In the genomic region with DNA sequence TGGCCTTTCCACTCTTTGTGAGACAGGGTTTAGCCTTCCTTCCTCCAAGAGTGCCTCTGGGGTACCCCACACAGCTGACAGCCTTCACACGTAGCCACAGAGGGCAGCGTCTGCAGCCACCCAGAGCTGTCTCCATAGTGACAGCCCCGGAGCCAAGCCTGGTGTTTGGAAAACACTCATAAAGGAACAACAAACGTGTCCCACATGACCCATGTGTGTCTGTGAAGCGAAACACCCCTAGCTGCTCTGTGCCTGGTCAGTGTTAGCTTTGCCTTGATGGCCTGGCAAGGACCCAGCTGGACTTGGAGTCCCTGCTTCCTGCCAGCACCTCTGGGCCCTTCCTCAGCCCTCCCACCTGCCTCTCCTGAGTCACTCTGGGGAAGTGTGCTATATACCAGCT, we compare ENCODE assay signal across 8 mouse cellular contexts.
DNase-seq lines count a peak whose midpoint lies in the region; ATAC-seq lines count a peak whose summit lies in the region.

No protein-coding gene starts in this region.

- H3K27ac ChIP-seq in embryonic facial prominence, embryonic 13.5 days, result 0 out of 2 replicates have a peak overlapping the region, but pooled peaks have one; percentile 16
- peak overlapping the region; percentile 61 for H3K27ac ChIP-seq in neural tube, embryonic 14.5 days (ENCODE audit: low read depth, low read length)

- ATAC-seq in embryonic facial prominence, embryonic 13.5 days (ENCODE audit: insufficient number of reproducible peaks, insufficient read depth, low FRiP score, low TSS enrichment, low read depth), result no peak
- peak; percentile 66 for ATAC-seq in neural tube, embryonic 14.5 days (ENCODE audit: low read depth)
- no peak for ATAC-seq in CD4-positive, CD25-positive, alpha-beta regulatory T cell, adult 4 months

- no peaks in the 10 kb centered on the region for H3K36me3 ChIP-seq in embryonic facial prominence, embryonic 13.5 days
- no peaks in the 10 kb centered on the region for H3K36me3 ChIP-seq in neural tube, embryonic 14.5 days (ENCODE audit: control insufficient read depth, insufficient read depth, low read length)

- H3K27me3 ChIP-seq in embryonic facial prominence, embryonic 13.5 days, result no peaks in the 10 kb centered on the region
- H3K27me3 ChIP-seq in neural tube, embryonic 14.5 days (ENCODE audit: control insufficient read depth, insufficient read depth, low read length), result no peaks in the 10 kb centered on the region

- H3K9ac ChIP-seq in embryonic facial prominence, embryonic 13.5 days, result no peak overlapping the region
- H3K9ac ChIP-seq in neural tube, embryonic 14.5 days (replicated peaks; ENCODE audit: low read depth, low read length), result no peak overlapping the region

- 26% methylated on average over 5 of the region's 5 CpGs for WGBS in embryonic facial prominence, embryonic 13.5 days
- 10% methylated on average over 5 of the region's 5 CpGs for WGBS in neural tube, embryonic 14.5 days

- no peaks in the 10 kb centered on the region for H3K9me3 ChIP-seq in embryonic facial prominence, embryonic 13.5 days
- no peaks in the 10 kb centered on the region for H3K9me3 ChIP-seq in neural tube, embryonic 14.5 days (ENCODE audit: control insufficient read depth, low read length)

- no peak overlapping the region for H3K4me2 ChIP-seq in embryonic facial prominence, embryonic 13.5 days
- no peak overlapping the region for H3K4me2 ChIP-seq in neural tube, embryonic 14.5 days (ENCODE audit: low read depth, low read length)

- H3K4me3 ChIP-seq in embryonic facial prominence, embryonic 13.5 days, result no peak overlapping the region
- H3K4me3 ChIP-seq in neural tube, embryonic 14.5 days (ENCODE audit: low read depth, low read length), result no peak overlapping the region

- peak; percentile 19 for DNase-seq in gastrocnemius, adult 18-20 months (ENCODE audit: low spot score)
- no peak for DNase-seq in gastrocnemius, adult 8-10 months (ENCODE audit: low spot score in 2 of 2)
- DNase-seq in heart, postnatal 4 days, result peak; percentile 86
- peak; percentile 80 to 89 for DNase-seq in kidney, postnatal 4 days
- DNase-seq in left cerebral cortex, adult 11 months (ENCODE audit: low spot score), result no peak

- peaks cover 37% of the 10 kb centered on the region for H3K4me1 ChIP-seq in embryonic facial prominence, embryonic 13.5 days
- H3K4me1 ChIP-seq in neural tube, embryonic 14.5 days (ENCODE audit: control insufficient read depth, insufficient read depth, low read length), result peaks cover 27% of the 10 kb centered on the region

Comparison
In these comparisons a context has a peak if more than half of its experiments do, and no peak if none do; other contexts are left out.
1. DNase-seq: peak in gastrocnemius, adult 18-20 months (single experiment), heart, postnatal 4 days (single experiment) and kidney, postnatal 4 days (2 of 2); none in gastrocnemius, adult 8-10 months (0 of 2) and left cerebral cortex, adult 11 months (single experiment).